Mouse (Mus musculus): ENCODE measurements around the gene Whrn.

- TF ChIP-seq CTCF (IDR thresholded peaks at IDR 0.05; ENCODE audit: control insufficient read depth, insufficient read depth, low read length) = no peak
- no peak for TF ChIP-seq POLR2A (IDR thresholded peaks at IDR 0.05; ENCODE audit: borderline replicate concordance, control insufficient read depth, low read depth, low read length)
Observed at GRCm38 (mm10) chr4:63543746-63544493, 48.1 kb upstream of the Whrn start.
